Mouse (Mus musculus) spleen, postnatal 36 days (tissue): Measurements from ENCODE around the gene Kctd21.

ENCODE experiments used
- DNase-seq, 2 experiments: peaks; one replicate each; pipeline ENCODE4 v3.0.0; 2022; ENCODE audit warnings: low spot score in 2 of 2, mixed read lengths in 1 of 2

Kctd21 gene

GRCm38 (mm10) chr7:97317706-97318105 is 14.4 kb upstream of the Kctd21 start:
- no peak for DNase-seq

GRCm38 (mm10) chr7:97324342-97324741 is 7.8 kb upstream of the Kctd21 start:
- no peak for DNase-seq

- no peak for DNase-seq
Observed at GRCm38 (mm10) chr7:97325156-97325985, 6.8 kb upstream of the Kctd21 start.

GRCm38 (mm10) chr7:97327376-97327775 is 4.8 kb upstream of the Kctd21 start:
- DNase-seq: no peak

GRCm38 (mm10) chr7:97328891-97329588 is 3.1 kb upstream of the Kctd21 start:
- no peak for DNase-seq

- no peak for DNase-seq
Observed at GRCm38 (mm10) chr7:97329676-97330075, 2.5 kb upstream of the Kctd21 start.

GRCm38 (mm10) chr7:97330931-97331645 is 1.0 kb upstream of the Kctd21 start:
- DNase-seq: no peak

- no peak for DNase-seq
Observed at GRCm38 (mm10) chr7:97332667-97333041, 527 bp downstream of the Kctd21 start.

- DNase-seq: no peak
Observed at GRCm38 (mm10) chr7:97333113-97333898, 1.2 kb downstream of the Kctd21 start.

GRCm38 (mm10) chr7:97334406-97334805 is 2.3 kb downstream of the Kctd21 start:
- no peak for DNase-seq

GRCm38 (mm10) chr7:97336678-97337077 is 4.6 kb downstream of the Kctd21 start:
- DNase-seq: no peak

GRCm38 (mm10) chr7:97338593-97338992 is 6.5 kb downstream of the Kctd21 start:
- DNase-seq: no peak

GRCm38 (mm10) chr7:97339623-97340022 is 7.5 kb downstream of the Kctd21 start:
- no peak for DNase-seq

GRCm38 (mm10) chr7:97340907-97341849 is 9.1 kb downstream of the Kctd21 start:
- no peak for DNase-seq

- no peak for DNase-seq
Observed at GRCm38 (mm10) chr7:97342961-97343360, 10.8 kb downstream of the Kctd21 start.

- no peak for DNase-seq
Observed at GRCm38 (mm10) chr7:97344655-97345054, 12.5 kb downstream of the Kctd21 start.

GRCm38 (mm10) chr7:97345229-97345871 is 13.2 kb downstream of the Kctd21 start:
- DNase-seq: no peak

- no peak for DNase-seq
Observed at GRCm38 (mm10) chr7:97346111-97346821, 14.1 kb downstream of the Kctd21 start.

GRCm38 (mm10) chr7:97346822-97347166 is 14.7 kb downstream of the Kctd21 start:
- DNase-seq: no peak
